Mouse (Mus musculus): ENCODE data around the gene Mrps27.

Gene Mrps27

GRCm38 (mm10) chr13:99351596-99351995, 7.0 kb downstream of the Mrps27 start:
- DNase-seq (ENCODE audit: low spot score), result no peak

- DNase-seq (ENCODE audit: low spot score), result peak; percentile 95
These were observed 8.3 kb downstream of the Mrps27 start for GRCm38 (mm10) chr13:99352758-99353489.

DNA sequence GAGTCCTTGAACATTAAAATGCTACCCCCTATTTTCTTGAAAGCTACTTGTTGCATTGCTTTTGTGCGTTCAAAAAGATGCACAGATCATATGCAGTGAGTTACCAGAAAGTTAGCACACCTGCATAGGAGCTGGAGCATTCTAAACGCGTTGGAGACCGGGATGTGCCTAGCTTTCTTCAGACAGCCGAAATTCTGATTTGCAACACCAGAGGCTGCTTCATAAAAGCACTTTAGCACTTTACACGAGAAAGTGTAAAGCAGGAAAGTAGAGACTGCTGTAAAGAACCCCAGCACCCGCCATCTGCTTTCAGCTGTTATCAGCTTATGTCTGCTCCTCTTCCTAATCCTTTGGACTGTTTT, 8.9 kb downstream of the Mrps27 start:
- DNase-seq (ENCODE audit: low spot score), result no peak

DNA sequence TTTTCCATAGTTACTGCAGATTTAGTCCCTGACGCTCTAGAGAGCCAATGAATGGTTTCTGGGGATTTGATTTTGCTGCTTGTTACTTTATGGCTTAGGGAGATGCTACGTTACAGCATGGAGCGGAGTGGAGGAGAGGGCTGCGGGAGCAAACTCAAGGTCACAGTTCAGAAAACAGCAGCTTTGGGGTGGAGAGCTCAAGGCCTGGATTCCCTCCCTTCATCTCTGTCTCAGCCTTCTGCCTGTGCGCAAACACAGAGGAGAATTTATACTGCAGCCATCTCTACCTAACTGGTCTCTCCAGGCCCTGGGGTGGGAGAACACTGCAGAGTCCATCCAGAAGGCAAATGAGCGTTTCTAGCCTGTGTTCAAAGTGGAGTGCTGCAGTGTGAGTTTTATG, 10.5 kb downstream of the Mrps27 start:
- no peak for DNase-seq (ENCODE audit: low spot score)

- no peak for DNase-seq (ENCODE audit: low spot score)
These were observed 11.3 kb downstream of the Mrps27 start for GRCm38 (mm10) chr13:99355861-99356260.

GRCm38 (mm10) chr13:99356428-99357265, 12.1 kb downstream of the Mrps27 start:
- no peak for DNase-seq (ENCODE audit: low spot score)

DNA sequence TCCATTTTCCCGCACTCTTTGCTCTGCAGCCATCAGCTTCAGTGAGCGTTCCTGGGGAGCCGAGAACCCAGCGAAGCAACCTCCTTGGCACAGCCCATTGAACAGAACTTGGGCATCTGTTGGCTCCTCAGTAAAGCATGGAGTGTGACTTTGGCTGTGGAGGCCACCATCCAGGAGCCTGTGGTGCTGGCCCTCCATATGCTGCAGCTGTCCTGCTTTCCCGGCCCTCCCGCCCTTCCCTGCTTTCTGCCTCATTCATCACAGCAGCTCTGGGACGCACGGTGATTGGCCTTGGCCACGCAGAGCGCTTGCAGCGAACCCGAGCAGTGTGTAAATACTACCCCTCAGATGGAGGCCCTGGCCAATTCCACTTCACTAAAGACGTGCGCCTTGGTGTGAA, 14.3 kb downstream of the Mrps27 start:
- no peak for DNase-seq (ENCODE audit: low spot score)

- no peak for DNase-seq (ENCODE audit: low spot score)
These were observed 19.3 kb downstream of the Mrps27 start for GRCm38 (mm10) chr13:99363866-99364265.

DNA sequence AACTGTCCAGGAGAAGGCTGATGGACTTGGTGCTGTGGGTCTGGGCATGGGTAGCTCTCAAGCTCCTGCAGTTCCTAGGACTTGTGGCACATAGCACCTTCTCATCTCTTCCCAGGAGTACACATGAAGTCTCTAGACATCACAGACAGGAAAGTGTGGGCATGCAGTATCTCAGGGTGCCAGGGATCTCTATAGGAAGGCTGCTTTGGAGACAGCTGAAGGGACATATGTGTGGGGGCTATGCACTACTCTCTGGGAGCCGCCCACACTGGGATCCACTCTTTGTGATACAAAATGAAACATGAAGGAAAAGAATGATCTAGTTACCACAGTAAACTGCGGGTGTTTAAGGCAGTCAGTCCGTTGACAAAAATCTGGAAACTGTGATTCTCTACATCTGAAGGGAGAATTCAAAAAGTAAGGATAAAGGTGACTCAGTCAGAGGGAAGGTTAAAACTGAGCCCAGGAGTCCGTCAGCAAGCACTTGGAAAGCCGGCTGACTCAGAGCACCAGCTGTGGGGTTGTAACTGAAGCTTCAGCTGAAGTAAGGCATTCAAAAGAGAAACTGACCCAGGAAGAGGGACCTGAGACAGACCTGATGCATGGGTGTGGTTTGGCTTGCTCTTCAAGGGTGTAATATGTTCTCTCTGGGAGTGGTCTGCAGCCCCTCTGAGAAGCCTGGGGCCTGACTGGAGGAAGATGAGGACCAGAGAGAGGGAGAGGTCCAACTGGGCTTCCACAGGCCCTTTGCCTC, 22.0 kb downstream of the Mrps27 start:
- DNase-seq (ENCODE audit: low spot score), result no peak

- no peak for DNase-seq (ENCODE audit: low spot score)
These were observed 23.1 kb downstream of the Mrps27 start for GRCm38 (mm10) chr13:99367554-99368174.

- no peak for DNase-seq (ENCODE audit: low spot score)
These were observed 24.5 kb downstream of the Mrps27 start for GRCm38 (mm10) chr13:99369103-99369502.

DNA sequence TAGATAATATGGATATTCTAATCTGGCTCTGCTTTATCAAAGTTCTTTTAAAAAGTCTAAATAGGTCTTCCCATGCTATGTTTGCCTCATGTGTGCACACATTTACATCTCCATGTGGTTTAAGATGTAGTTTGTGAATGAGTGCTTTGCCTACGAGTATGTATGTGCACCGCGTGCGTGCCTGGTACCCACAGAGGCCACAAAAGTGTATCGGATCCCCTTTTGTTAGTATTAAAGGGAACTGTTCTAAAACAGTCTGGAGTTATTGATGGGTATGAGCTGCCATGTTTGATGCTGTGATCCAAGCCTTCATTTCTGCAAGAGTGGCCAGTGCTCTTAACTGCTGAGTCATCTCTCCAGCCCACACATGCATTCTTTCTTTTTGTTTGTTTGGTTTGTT, 26.7 kb downstream of the Mrps27 start:
- no peak for DNase-seq (ENCODE audit: low spot score)

DNA sequence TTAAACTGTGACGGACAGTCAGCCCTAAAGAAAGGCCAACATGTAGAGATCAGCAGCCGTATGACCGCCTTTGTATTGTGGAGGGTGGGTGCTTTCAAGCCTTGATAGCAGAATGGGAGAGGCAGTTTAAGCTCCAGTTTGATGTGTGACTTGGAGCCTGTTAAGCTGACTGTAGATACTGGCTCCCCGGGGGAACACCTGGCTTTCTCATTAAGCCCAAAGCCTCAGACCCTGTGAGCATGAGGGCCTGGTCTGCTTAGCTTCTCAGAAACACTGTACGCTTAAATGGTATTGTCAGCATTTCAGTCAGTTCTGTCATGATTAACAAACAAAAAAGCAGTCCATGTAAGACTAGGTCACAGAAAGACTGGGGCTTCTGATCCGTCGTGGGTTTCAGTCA, 29.1 kb downstream of the Mrps27 start:
- DNase-seq (ENCODE audit: low spot score), result no peak

DNA sequence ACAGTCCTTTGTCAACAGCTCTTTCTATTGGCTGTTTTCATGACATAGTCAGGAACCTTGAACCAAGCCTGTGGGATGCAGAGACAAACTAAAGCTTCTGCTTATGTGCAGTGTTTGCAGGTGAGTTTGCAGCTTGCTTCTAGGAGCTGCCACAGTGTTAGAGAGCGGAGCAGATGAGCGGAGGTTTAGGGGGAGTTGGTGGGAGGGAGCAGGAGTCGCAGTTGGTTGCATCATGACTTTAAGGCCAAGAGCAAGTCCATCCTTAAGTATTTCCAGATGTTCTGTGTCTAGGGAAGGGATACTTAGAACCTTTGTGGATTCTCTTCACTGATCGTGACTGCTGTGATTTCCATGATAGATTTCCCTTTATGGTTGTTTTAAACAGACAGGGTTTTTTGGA, 29.6 kb downstream of the Mrps27 start:
- no peak for DNase-seq (ENCODE audit: low spot score)

DNA sequence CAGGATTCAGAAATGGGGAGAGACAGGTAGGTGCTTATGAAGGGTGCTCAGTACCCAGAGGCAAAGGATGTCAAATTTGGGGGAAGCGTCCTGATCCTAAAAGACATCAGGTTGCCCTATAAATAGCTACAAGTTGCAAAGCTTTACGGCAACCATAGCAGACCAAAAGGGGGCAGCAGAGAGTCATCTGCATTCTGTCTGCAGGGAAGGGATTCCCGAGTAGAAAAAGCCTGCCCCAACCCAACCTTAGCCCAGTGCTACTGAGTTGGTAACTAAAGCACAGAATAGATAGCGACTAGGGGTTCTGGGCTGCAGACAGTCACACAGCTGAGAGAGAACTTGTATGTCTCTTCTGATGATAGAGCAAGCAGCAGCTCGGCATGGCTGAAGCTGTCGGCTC, 31.0 kb downstream of the Mrps27 start:
- DNase-seq (ENCODE audit: low spot score), result peak; percentile 10

DNA sequence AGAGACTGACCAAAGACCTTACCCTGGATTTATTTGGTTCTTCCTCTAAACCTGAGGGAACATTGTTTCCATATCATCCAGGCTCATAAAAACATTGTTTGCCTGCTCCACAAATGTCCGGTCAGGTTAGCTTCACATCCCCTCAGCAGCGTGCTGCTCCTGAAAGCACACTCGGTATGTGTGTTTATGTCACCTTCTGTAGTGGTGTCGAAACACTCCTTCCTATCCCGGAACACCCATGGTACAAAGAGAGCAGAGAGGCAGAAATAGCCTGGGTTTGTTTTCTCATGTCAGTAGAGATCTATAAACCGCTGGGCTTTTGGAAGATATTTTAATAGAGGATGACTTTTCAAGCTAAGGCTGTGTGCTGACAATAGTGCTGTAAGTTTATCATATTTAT, 32.5 kb downstream of the Mrps27 start:
- no peak for DNase-seq (ENCODE audit: low spot score)

DNA sequence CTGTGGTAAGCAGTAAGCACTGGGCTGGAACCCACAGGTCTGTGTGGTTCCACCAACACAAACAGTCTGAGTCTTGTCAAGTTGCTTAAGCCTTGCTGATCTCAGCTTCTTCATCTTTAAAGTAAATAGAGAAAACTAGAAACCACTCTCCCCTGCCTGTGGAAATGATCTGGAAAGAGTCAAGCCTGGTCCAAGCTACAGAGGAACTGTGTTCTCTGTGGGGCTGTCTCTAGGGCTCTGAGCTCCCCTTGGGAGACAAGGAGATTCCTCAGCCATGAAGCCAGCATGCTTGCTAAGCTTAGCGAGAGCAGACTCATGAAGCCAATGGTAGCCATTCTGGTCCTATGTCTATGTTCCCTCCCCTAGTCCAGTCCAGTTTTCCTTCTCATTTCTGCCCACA, 33.6 kb downstream of the Mrps27 start:
- no peak for DNase-seq (ENCODE audit: low spot score)

- no peak for DNase-seq (ENCODE audit: low spot score)
These were observed 37.8 kb downstream of the Mrps27 start for GRCm38 (mm10) chr13:99382373-99382772.

DNA sequence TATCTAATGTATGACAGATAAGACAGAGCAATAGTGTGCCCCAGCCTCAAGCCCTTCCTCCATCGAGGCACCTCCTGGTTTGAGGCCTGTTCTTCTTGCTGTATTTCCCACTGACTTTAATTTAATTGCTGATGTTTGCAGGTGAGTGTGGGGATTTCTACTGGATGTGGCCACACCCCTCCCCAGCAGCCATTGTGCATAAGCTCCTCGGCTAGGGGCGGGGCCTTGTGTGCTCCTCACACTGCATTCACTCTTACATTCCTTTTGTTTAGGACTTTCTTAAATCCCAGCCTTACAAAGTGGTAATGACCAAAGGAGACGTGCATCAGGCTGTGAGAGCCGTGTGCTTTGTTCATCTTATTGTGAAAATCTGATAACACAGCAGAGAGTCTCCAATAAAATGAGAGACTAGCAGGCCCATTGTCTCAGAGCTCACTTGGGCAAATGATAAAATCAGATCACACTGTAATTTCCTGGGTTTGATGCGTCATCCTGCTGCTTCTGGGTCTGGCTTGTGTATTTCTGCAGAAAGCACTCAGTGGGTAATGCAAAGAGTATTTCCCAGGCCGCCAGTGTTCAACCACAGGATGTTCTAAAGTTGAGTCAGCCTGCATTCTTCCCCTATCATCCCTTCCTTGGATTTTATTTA, 40.1 kb downstream of the Mrps27 start:
- DNase-seq (ENCODE audit: low spot score), result no peak

GRCm38 (mm10) chr13:99385911-99386310, 41.3 kb downstream of the Mrps27 start:
- no peak for DNase-seq (ENCODE audit: low spot score)

DNA sequence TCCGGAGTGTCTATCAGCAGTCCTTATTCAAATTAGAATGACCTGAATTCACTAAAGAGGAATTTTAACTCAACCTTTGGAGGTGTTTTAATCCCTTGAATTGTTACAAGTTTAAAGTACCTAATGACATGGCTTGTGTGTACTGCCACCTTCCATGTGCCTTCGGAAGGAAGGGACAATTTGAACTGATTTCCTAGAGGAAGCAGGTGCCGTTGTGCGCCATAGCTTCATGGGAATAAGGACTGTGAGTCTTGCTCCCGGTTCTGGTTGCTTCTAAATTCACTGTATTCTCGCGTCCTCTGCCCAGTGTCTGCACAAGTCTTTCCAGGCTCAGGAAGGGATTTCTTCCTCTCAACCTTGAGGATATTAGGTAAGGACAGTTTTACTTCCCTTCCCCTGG, 41.8 kb downstream of the Mrps27 start:
- DNase-seq (ENCODE audit: low spot score), result no peak

All from T-cell, adult 2 months (primary cell).